Mouse (Mus musculus) embryo, embryonic 11.5 days (tissue): ENCODE measurements at regions not wholly inside any gene's neighbourhood (a gene's known extent, or its start where the extent isn't known, plus 50 kb on each side); places are given as distances from the start of the nearest gene placed in this dataset.

Experiments
- DNase-seq: peaks from one replicate; pipeline ENCODE4 v3.0.0-alpha.2; 2012; ENCODE audit warnings: low read depth, low spot score

DNA sequence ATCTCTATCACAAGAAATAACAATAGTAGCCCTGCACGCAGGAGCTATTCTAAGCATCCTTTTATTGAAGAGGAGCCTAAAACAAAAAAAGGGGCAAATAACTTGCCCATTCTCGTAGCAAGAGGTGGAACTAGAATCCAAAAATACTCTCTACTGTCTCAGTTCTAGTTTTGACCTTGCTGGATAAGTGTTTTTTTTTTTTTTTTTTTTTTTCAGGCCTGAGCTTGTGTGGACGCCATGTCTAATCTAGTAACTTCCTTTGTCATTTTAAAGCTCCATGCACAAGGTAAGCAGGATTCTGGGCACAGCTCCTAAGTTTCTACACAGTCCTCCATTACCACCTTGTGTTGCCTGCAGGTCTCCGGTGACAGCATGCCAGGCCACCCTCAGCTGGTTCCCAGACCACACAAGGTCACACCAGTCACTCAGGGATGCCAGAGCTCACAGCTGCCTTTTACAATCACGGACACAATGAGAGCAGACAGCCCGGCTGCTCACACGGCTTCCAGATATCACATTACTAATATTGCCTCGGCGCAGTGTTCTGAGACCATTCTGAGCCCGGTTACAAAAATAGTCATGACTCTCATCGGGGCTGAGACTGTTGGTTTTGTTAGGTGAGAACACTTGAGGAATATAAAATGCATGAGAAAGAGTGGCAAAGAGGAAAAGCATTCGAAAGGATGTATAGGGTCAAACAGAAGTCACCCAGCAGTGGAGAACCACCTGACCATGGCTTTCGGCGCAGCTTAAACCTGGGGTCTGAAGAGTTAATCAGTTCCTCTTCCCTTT, 124.7 kb upstream of the Tank start:
- DNase-seq = peak; percentile 41

DNA sequence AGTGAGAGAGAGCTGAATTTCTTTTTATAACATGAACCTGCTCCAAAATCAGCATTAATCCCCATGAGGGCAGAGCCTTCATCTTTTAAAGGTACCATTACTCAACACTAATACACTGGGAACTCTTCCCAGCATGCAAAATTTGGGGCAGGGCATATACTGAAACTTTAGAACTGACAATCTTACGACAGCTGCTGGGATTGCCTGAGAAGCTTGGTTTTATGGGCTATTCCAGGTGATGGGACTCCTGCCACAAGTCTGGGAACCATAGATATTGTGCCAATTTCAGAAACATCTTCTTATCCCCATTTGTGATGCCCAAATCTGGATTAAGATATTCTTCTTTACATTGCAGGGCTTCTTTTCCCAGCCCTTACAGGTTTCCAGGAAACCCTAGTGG, 125.8 kb upstream of the Tank start:
- DNase-seq = no peak

DNA sequence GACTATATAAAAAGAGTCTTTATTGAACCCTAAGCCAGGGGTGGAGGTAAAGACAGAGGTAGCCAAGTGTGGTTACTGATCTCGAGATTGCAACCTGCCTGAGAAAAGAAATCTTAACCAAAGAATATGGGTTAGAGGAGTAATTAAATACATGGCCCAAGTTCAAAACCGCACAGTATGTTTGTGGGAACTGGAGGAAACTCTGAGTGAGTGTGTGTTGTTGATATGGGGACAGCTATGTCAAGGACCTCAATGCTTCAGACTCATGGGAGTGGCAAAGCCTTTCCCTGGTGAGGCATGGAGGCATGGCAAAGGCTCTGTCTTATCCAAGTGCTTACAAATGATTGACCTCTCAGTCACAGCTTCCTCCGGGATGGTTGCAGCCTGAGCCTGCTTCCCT, 127.7 kb upstream of the Tank start:
- no peak for DNase-seq

DNA sequence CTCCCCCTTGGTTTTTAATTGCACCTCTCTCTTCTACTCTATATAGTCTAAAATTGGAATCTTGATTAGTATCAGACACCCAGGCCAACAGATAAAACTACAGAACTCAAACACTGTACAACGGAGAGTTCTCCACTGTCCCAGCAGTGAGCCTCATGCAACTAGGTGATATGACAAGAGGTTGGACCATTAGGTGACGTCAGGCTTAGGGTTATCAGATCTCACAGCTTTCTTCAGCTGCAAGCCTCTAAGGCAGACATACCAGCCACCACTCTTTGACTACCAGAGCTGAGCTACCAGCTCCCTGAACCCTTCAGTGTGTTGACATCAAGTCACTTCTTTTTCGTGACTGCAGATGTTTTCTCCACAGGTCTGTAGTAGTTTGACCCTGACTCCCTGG, 141.8 kb upstream of the Tank start:
- no peak for DNase-seq

DNA sequence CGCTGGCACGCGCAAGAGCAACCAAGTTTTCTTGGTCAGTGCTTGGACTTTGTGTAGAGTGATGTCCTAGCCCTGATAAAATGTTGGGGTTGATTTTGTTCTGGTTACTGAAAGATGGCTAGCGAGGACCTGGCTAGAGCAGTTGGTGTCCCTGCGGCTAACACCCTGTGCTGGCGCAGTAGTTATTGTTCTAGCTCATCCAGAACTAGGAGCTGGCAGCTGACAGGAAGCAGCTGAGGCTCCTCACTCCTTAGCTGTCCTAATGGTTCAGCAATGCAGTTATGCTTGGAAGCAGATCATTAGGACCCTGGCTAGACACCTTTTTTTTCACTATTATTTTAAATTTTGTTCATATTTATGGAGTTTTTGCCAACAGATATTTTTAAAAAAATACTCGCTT, 170.5 kb upstream of the Tank start:
- DNase-seq = no peak

DNA sequence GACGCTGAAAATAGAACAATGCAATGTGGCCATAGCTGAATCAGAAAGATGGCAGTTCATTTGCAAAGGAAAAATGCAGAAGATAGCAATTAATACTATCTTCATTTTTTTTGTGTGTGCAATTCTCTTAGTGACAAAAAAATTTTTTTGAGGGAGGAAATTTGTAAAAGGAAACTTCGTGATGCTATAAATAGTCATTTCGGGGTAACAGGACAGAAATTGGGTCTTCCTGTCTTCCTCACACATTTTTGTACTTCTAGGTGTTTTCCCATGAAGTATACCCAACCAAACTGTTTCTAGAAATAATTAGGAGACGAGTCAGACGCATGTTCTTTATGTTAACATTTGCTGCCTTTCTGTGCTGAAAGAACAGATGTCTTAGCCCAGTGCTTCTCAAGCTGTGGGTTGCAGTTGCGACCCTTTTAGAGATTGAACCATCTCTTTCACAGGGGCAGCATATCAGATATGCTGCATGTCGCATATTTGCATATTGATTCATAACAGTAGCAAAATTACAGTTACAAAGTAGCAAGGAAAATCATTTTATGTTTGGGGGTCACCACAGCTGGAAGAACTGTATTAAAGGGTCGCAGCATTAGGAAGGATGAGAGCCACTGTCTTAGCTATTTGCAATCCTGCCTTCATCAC, 172.2 kb upstream of the Tank start:
- DNase-seq = no peak

DNA sequence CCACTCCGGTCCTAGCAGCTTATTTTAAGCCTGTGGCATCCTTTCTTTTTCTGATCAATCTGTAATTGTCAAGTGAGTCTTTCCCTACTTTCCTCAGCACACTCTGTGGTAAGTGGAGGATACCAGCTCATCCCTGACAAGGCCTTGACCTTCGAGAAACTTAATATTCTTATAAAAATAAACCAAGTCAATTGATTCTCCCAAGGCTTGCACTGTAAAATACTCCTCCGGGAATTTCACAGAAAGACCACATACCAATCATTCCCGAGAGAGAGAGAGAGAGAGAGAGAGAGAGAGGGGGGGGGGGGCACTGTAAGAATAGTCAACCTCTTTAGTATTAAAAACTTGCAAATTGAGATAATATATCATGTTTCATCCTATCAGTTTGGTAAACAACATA, 173.1 kb upstream of the Tank start:
- no peak for DNase-seq

DNA sequence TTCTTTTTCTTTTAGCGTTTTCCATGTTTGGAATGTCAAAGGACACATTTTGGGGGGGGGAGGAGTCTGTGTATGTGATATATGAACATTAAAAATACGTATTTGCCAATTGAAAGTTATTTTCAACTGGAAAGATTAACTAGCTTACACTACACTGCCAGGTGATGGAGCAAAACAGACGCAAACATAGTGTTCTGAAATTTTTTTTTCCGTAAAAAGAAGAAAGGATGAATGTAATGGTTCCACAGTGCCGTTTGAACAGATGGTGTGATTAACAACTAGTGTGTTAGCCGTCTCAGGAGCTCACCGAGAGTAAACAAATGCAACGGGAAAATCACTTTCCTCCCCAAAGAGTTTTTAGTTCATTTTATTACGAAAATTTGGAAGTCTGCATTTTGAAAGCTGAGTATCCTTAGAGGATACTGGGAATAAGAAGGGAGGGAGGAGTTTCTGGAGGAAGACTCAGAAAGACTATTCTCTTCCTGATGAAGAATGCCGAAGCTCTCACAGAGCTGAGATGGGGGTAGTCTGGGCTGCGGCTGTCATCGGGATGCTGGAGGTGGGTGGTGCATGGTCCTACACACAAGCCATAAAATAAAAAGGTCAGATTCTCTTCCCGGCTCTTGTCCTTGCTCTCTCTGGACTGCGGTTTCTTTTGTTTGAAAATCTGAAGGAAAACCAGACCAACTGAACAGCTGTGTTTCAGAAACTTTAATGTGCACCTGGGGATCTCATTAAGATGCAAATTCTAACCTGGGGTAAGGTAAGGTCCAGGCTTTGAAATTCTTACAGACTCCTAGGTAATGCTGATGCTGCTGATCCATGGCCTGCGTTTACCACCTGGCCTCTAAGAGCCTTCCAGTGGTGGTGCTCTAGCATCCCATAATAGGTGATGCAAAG, 175.5 kb upstream of the Tank start:
- no peak for DNase-seq

DNA sequence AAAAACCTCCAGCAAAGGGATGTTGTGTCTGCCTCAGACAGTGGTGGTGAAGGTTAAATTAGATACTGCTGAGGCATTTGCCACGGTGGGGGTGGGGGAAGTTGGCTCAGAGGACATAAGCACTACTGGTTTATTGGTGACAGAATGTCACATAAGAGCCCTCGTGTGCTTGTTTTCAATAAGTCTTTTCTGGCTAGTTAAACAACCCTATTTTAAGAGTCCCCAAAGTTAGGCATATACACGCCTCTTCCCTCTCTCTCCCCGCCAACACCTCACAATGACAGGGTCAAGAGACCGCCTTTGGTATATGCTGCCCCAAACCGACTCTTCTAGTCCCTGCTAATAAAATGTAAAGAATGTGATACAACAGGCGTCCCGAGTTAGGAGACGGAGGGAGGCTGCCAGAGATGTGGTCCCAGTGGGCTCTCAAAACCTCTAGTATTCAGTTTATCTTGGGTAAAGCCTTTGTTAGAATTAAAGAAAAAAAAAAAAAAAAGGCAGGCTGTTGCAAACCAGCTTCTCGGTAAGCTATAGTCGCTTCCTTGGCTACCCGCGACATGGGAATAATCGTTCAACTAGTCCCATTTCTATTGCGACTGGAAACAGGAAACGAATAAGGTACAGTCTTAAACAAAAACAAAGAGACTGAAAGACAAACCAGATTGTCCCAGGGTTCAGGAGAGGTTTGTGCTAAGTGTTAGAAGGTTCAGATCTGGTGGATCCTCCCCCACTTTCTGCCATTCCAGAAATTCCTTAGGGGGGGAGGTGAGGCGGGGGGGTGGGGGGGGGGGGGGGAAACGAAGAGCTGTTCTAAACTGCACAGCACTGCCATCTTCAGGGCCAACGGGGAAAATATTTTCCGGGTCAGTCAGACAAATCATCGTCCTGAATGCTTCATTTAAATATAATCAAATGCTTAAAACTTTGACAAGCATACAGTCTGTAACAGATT, 176.5 kb upstream of the Tank start:
- peak; percentile 54 for DNase-seq

DNA sequence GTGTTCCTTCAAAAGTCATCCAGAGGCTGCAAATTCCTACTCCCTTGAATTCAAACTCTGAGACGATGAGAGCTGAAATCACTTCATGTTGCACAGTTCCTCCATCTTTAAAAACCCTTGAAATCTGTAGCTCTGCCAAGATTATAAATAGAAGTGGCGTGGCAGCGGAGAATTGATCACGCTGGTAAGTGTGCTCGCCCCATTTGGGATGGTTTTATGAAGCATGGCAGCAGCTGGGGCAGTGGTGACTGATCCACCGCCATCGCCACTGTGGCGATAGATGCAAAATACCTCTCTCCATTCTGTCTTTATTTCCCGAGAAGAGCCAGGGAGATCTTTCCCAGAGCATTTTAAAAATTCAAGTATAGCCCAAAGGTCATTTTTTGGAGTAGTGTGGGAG, 179.8 kb upstream of the Tank start:
- DNase-seq = no peak

DNA sequence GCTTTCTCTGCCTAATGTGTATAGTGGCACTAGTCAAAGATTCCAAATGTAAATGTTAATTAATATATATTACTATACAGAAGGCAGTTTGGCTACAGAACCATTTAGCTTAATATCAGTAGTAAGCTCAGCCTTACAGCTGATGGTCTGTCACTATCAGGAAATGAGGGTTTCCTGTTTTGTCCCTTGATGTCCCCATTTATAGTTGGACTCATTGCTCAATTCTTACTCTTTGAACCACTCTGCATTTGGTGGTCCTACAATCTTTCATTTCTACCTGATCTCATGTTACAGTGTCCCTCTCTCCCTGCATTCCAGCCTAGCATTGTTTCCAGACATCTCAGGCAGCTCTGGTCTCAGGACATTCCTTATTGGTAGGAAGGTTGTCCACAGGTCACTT, 188.8 kb upstream of the Tank start:
- DNase-seq = no peak

DNA sequence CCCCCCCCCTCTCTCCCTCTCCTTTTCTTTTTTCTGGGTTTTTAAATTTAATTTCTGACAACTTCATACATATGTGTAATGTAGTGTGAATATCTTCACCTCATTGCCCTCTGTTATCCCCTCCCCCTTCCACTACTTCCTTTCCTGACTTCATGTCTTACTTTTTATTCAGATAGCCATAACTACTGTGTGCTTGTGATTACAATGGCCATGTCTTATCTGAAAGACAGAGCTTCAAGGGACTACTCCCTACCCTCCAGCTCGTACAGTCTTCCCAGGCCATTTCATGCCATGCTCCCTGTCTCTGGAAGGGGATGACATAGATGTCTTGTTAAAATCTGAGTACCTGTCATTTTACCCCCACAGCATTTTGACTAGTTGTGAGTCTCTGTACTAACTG, 189.2 kb upstream of the Tank start:
- DNase-seq = no peak

DNA sequence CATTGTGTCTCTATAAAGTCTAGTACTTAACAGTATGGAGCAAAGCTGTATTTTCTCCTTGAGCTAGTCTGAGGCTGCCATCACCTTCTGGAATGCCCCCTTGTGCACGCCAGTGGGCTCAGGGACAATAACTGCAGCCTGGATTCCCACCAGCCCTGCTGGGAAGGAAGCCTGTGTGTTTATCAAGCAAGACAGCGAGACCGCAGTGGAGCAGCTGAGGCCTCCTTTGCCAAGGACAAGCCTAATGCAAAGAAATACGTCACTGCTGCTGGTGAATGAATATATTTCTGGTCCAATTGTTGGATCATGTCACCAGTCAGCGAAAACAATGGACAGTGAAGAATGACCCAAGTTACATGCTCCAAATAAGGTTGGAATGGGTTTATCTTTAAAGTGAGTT, 190.8 kb upstream of the Tank start:
- no peak for DNase-seq

DNA sequence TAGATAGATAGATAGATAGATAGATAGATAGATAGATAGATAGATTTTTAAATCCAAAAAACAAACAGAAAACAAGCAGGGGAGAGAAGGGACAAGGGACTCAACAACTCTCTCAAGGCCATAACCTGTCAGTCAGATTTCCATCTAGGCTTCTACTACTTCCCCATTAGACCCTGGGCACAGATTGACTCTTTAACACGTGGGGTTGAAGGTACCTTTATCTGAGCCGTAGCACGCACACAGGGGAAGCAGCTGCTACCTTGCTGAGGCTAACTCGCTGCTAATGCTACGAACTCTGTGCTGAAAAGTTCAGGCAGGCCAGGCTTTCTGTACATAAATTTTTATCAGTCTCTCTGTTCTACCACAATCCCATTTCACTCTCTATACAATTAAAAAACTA, 191.4 kb upstream of the Tank start:
- no peak for DNase-seq

DNA sequence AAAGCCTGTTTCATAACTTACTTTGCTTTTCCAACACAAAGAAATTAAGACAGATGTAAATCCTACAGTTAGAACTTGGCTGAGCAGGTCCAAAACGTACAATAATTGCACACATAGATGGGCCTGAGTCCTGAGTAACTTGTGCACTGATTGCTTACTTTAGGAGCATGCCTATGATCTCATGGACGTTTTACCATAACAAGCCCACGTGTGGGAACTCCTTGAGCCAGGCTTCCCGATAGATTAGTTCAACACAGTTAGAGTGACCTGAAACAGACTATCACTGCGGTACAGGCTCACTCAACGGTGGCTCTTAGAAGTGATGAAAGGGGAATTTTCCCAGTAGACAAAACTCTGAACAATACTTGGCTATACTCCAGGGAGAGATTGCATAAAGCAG, 193.9 kb upstream of the Tank start:
- DNase-seq = no peak

DNA sequence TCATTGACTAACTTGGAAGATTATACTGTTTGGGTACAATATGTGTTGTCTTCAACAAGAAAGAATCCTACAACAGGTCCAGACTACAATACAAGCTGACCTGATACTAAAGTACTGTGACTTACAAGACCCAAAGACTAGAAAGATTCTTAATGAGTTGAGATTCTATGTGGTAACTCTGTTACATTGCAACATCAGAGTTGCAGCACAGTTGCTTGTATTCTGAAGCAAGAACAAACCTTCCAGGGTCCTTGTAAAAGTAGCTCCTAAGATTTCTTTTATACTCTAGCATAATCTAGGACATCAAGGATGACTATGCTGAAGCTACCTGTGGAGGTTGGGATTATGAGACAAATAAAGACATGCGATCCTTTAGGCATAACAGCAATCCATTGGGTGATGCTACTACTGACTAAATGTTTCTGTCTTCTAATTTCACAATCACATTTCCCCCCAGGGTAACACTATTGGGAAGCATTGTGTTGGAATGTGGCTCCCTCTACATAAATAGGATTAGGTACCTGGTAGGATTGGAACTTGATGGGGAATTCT, 194.6 kb upstream of the Tank start:
- no peak for DNase-seq

DNA sequence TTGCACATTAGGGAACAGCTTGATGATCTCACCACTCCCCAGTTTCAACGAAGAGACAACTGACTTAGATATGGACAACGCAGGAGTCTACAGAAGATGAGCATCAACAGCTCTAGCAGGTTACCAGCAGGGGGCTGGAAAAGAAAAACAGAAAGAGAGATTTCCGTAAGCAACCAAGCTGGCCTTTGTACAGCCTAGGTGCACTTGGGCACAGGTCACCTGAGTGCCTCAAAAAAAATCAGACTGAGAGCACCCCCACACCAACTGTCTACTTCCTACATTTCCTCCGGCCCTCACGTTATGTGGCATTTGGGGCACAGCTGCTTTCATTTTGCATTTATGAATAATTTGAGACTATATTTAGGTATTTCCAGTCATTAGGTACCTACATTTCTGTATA, 199.3 kb upstream of the Tank start:
- no peak for DNase-seq

DNA sequence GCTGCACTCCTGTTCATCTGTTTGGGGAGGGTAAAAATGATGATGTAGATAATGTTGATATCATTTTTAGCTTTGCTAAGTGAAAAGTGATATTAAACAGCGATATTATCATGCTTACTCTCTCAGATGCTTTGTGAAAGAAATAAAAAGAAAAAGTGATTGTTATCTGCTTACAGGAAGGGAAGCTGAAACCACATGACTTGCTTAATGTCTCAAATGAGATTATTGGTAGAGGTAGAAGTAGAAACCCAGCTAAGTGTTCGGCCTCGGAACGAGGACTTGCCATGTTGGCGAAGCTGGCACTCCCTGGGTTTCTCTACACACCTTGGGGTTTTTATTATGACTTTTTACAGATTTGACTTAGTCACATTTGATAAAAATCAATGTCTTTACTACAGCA, 200.1 kb upstream of the Tank start:
- no peak for DNase-seq

DNA sequence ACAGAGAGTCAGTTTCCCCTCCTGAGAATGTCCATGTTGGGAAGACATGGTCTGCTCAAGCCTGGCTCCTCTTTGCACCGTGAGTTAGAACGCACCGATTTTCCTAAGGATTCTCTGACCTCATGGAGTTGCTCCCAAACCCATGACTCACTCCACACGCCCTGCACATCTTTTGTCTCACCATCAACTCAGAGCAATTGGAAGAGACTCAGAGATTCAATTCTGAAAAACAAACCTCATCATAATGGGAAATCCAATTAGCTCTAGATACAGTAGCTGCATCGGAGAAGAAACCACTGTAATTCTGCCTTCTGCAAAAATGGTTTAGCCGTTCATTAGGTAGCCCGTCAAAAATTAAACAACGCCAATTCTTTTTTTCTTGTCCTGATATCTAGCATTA, 200.6 kb upstream of the Tank start:
- no peak for DNase-seq

DNA sequence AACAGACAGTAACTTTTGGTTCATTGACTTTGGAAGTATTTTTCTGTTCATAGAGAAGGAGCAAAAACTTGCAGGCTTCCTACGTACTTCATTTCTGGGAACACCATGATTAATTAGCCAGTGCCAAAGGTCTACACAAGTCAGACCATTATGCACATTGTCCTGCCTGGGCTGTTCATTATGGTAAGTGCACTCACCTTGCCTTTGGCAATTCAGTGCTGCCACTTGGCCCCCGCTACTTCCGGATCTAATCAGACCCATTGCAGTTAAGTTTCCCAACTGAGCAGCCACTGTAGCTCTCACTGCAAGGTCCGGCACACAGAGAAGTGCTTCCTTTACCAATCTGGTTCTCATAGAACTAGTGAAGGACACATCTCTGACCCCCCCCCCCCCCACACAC, 215.8 kb upstream of the Tank start:
- DNase-seq = no peak

DNA sequence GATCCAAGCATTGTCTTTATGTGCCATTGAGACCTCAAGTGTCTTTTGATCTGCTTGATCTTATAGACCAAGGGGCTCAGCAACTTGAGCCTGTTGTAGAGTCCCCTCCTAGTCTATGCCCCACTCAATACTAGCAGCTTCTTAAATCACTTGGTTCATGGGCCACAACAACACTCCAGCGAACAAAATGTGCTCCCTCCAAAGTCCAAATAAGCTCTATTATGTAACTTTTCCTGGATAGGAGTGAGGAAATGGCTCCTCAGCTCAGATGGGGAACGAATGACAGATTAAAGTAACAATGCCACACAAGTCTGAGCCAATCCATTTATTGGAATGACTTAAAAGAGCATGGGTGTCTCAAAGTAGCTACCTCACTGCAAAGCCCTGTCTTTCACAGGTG, 217.0 kb upstream of the Tank start:
- no peak for DNase-seq
